Mouse (Mus musculus) bone marrow, adult 2 months (tissue): ENCODE data around the gene Gm44579. TPM values are rescaled to one million over a fixed set of nuclear protein-coding genes. Genes with fewer than 3 reads are reported as not detected.
A peak's percentile ranks its signal among the peaks of the same experiment; 100 is the strongest.

Experiments used
- H3K27ac ChIP-seq: fragments of 200-500 bp; 2 replicates; pipeline ENCODE4 v1.5.1; 2012; ENCODE audit warnings: low read depth, mild to moderate bottlenecking, control low read depth, inconsistent platforms, low read length; ENCODE audit not compliant: control insufficient read depth, poor library complexity, insufficient read depth
- H3K4me1 ChIP-seq: fragments of 200-500 bp; 2 replicates; pipeline ENCODE4 v1.6.1; 2011; ENCODE audit warnings: low read length; ENCODE audit not compliant: control insufficient read depth, insufficient read depth
- H3K4me3 ChIP-seq: fragments of 200-500 bp; replicated peaks from 2 replicates; pipeline ENCODE3; 2011; ENCODE audit warnings: mild to moderate bottlenecking, low read depth, low read length, control low read depth; ENCODE audit not compliant: control insufficient read depth
- CTCF ChIP-seq: fragments of 200-500 bp; IDR thresholded peaks from 2 replicates; pipeline ENCODE4 v1.5.1; 2011; ENCODE audit warnings: low read length, control low read depth; ENCODE audit not compliant: control insufficient read depth, insufficient read depth
- POLR2A ChIP-seq: fragments of 200-500 bp; IDR thresholded peaks from 2 replicates; pipeline ENCODE4 v1.6.1; 2011; ENCODE audit warnings: low read depth, mild to moderate bottlenecking, control low read depth, low read length, borderline replicate concordance; ENCODE audit not compliant: control insufficient read depth
- WGBS: fragments of 180-500 bp; shearing (Covaris S2); methylation state at CpG from one replicate; pipeline ENCODE4 v1.1.7; 2018; 5-methylcytosine and 5-hydroxymethylcytosine counted together
- polyA plus RNA-seq: library from polyadenylated mRNA; stranded (reverse); fragments of >200 nt; gene quantifications from 2 replicates; pipeline ENCODE4 v1.2.4, GENCODE M21; 2011; ENCODE audit warnings: low replicate concordance; ENCODE audit not compliant: missing spikeins, insufficient read depth, insufficient read length

Gene Gm44579
- polyA plus RNA-seq, 1 experiment = not detected

- WGBS = 39% methylated on average over 5 of the region's 5 CpGs
- no peak overlapping the region for H3K27ac ChIP-seq
Measured at GRCm38 (mm10) chr15:98214130-98214529, 6.6 kb downstream of the Gm44579 start.

GRCm38 (mm10) chr15:98213336-98213870 is 7.4 kb downstream of the Gm44579 start:
- WGBS = 50% methylated on average over 5 of the region's 5 CpGs
- TF ChIP-seq CTCF (no peak), POLR2A (no peak)

More at GRCm38 (mm10) chr15:98214130-98214529, 6.6 kb downstream of the Gm44579 start:
- TF ChIP-seq POLR2A (no peak), CTCF (no peak)
- H3K4me1 ChIP-seq = no peaks in the 10 kb centered on the region; the same call in 1 of the 2 replicates
- no peak overlapping the region for H3K4me3 ChIP-seq

GRCm38 (mm10) chr15:98209676-98210075 is 11.1 kb downstream of the Gm44579 start:
- H3K4me1 ChIP-seq = no peaks in the 10 kb centered on the region; the same call in 1 of the 2 replicates
- H3K4me3 ChIP-seq = no peak overlapping the region
- H3K27ac ChIP-seq = no peak overlapping the region
- TF ChIP-seq POLR2A = no peak
- TF ChIP-seq CTCF = no peak
- 62% methylated on average over 7 of the region's 7 CpGs for WGBS

More at GRCm38 (mm10) chr15:98213336-98213870, 7.4 kb downstream of the Gm44579 start:
- no peak overlapping the region for H3K4me3 ChIP-seq
- no peaks in the 10 kb centered on the region; the same call in 1 of the 2 replicates for H3K4me1 ChIP-seq
- no peak overlapping the region for H3K27ac ChIP-seq

- no peaks in the 10 kb centered on the region; the same call in 1 of the 2 replicates for H3K4me1 ChIP-seq
- WGBS = 69% methylated on average over 3 of the region's 3 CpGs
- no peak within 1 kb of the TSS for H3K27ac ChIP-seq
- TF ChIP-seq POLR2A (no peak), CTCF (no peak)
- H3K4me3 ChIP-seq = no peak within 1 kb of the TSS
Measured at GRCm38 (mm10) chr15:98195442-98195841, 25.3 kb downstream of the Gm44579 start, which contains the start of gene Olfr288. TSS of gene Olfr288 (minus strand) at chr15:98195542.

GRCm38 (mm10) chr15:98184456-98184855 is 36.3 kb downstream of the Gm44579 start:
- 46% methylated on average over 4 of the region's 4 CpGs for WGBS
- no peak overlapping the region for H3K4me3 ChIP-seq
- TF ChIP-seq POLR2A = no peak
- TF ChIP-seq CTCF = no peak
- H3K27ac ChIP-seq = no peak overlapping the region
- H3K4me1 ChIP-seq = no peaks in the 10 kb centered on the region

- Histone ChIP-seq H3K4me1 (no peaks in the 10 kb centered on the region), H3K4me3 (no peak overlapping the region), H3K27ac (no peak overlapping the region)
- WGBS = 74% methylated on average over 12 of the region's 12 CpGs
- TF ChIP-seq CTCF (no peak), POLR2A (no peak)
Measured at GRCm38 (mm10) chr15:98181856-98182570, 38.8 kb downstream of the Gm44579 start.

- Histone ChIP-seq H3K27ac (no peak overlapping the region), H3K4me3 (peak overlapping the region; percentile 55), H3K4me1 (no peaks in the 10 kb centered on the region)
- WGBS = under 1% methylated on average over 30 of the region's 30 CpGs
- TF ChIP-seq POLR2A = no peak
- peak; percentile 67 for TF ChIP-seq CTCF
Measured at GRCm38 (mm10) chr15:98181132-98181711, 39.6 kb downstream of the Gm44579 start.

GRCm38 (mm10) chr15:98180567-98181131 is 40.1 kb downstream of the Gm44579 start:
- TF ChIP-seq POLR2A (no peak), CTCF (no peak)
- 12% methylated on average over 26 of the region's 26 CpGs for WGBS
- Histone ChIP-seq H3K4me1 (no peaks in the 10 kb centered on the region), H3K4me3 (no peak overlapping the region), H3K27ac (no peak overlapping the region)
